Mouse (Mus musculus): ENCODE measurements at regions not wholly inside any gene's neighbourhood (a gene's known extent, or its start where the extent isn't known, plus 50 kb on each side); places are given as distances from the start of the nearest gene placed in this dataset.

GRCm38 (mm10) chr12:59497434-59497833, 277.9 kb upstream of the Fbxo33 start:
- no peak for TF ChIP-seq ZNF384 (IDR thresholded peaks at IDR 0.05; ENCODE audit: low read depth, low read length)
- no peak for TF ChIP-seq CHD2 (IDR thresholded peaks at IDR 0.05; ENCODE audit: low read depth, low read length)
- no peak for TF ChIP-seq MAFK (IDR thresholded peaks at IDR 0.05; ENCODE audit: insufficient read depth, low read depth, low read length)
- no peak for TF ChIP-seq ZC3H11A (IDR thresholded peaks at IDR 0.05; ENCODE audit: borderline replicate concordance, low read depth, low read length)

Data from ES-E14 (cell line).